In the genomic region with DNA sequence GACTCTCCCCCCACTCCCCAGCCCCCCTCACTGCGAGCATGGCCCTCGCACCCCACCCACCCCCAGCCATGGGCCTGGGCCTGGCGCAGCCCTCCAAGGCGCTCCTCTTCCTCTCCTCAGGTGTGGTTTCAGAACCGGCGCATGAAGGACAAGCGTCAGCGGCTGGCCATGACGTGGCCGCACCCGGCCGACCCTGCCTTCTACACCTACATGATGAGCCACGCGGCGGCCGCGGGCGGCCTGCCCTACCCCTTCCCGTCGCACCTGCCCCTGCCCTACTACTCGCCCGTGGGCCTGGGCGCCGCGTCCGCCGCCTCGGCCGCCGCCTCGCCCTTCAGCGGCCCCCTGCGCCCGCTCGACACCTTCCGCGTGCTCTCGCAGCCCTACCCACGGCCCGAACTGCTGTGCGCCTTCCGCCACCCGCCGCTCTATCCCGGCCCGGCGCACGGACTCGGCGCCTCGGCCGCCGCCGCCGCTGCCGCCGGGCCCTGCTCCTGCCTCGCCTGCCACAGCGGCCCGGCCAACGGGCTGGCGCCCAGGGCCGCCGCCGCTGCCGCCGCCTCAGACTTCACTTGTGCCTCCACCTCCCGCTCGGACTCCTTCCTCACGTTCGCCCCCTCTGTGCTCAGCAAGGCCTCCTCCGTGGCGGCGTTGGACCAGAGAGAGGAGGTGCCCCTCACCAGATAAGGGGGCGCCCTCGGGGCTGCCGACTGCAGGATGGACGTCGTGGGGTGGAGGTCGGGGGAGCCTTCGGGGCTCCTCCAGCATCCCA, we compare ENCODE assay signal across 11 mouse cellular contexts. TPM values are rescaled to one million over a fixed set of nuclear protein-coding genes. Genes with fewer than 3 reads are reported as not detected.
DNase-seq lines count a peak whose midpoint lies in the region; ATAC-seq lines count a peak whose summit lies in the region.
"Had no signal": no experiment of that assay in that cellular context is flagged by ENCODE, and none has a peak within 500 bp of the region (broad histone marks: within the 10 kb centered on the region; RNA-seq: fewer than 3 reads in every experiment).

No protein-coding gene starts in this region.

- peak overlapping the region; percentile 44 for H3K4me3 ChIP-seq in heart, embryonic 15.5 days
- H3K4me3 ChIP-seq in brown adipose tissue, adult 24 weeks (ENCODE audit: insufficient read depth, low read depth, low read length): peak overlapping the region; percentile 16; the same call in 1 of the 2 replicates
- H3K4me3 ChIP-seq in hindbrain, embryonic 14.5 days (replicated peaks; ENCODE audit: low read length): peak overlapping the region; percentile 25
- peak overlapping the region; percentile 15 for H3K4me3 ChIP-seq in midbrain, embryonic 15.5 days

- no peaks in the 10 kb centered on the region for H3K9me3 ChIP-seq in heart, embryonic 15.5 days (replicated peaks)
- H3K9me3 ChIP-seq in hindbrain, embryonic 14.5 days (ENCODE audit: control insufficient read depth, low read length): no peaks in the 10 kb centered on the region
- no peaks in the 10 kb centered on the region for H3K9me3 ChIP-seq in midbrain, embryonic 15.5 days

- no peaks in the 10 kb centered on the region for H3K36me3 ChIP-seq in heart, embryonic 15.5 days
- no peaks in the 10 kb centered on the region for H3K36me3 ChIP-seq in hindbrain, embryonic 14.5 days (replicated peaks; ENCODE audit: control insufficient read depth, insufficient read depth)
- H3K36me3 ChIP-seq in midbrain, embryonic 15.5 days (replicated peaks): no peaks in the 10 kb centered on the region

- 4% methylated on average over 81 of the region's 81 CpGs for WGBS in heart, embryonic 15.5 days
- 1% methylated on average over 56 of the region's 81 CpGs for WGBS in hindbrain, embryonic 14.5 days
- under 1% methylated on average over 79 of the region's 81 CpGs for WGBS in midbrain, embryonic 15.5 days

- H3K4me1 ChIP-seq in heart, embryonic 15.5 days (replicated peaks): peaks cover 21% of the 10 kb centered on the region
- no peaks in the 10 kb centered on the region for H3K4me1 ChIP-seq in brown adipose tissue, adult 24 weeks (ENCODE audit: control insufficient read depth, insufficient read depth, insufficient read length, low read length)
- 0 out of 2 replicates have a peak, but pooled peaks cover 3% of the 10 kb centered on the region for H3K4me1 ChIP-seq in hindbrain, embryonic 14.5 days (replicated peaks; ENCODE audit: control insufficient read depth, insufficient read depth, low read length)
- peaks cover 13% of the 10 kb centered on the region for H3K4me1 ChIP-seq in midbrain, embryonic 15.5 days

- H3K4me2 ChIP-seq in heart, embryonic 15.5 days: peak overlapping the region; percentile 66
- peak overlapping the region; percentile 45 for H3K4me2 ChIP-seq in hindbrain, embryonic 14.5 days (replicated peaks)
- peak overlapping the region; percentile 43 for H3K4me2 ChIP-seq in midbrain, embryonic 15.5 days

- ATAC-seq in heart, embryonic 15.5 days (replicated peaks; ENCODE audit: insufficient number of reproducible peaks, insufficient read depth, low FRiP score, low read depth): no peak
- ATAC-seq in hindbrain, embryonic 14.5 days (ENCODE audit: low FRiP score): no peak
- no peak for ATAC-seq in midbrain, embryonic 15.5 days (replicated peaks)
- ATAC-seq in CD4-positive, CD25-positive, alpha-beta regulatory T cell, adult 4 months: no peak

- peaks cover 97% of the 10 kb centered on the region for H3K27me3 ChIP-seq in heart, embryonic 15.5 days
- peaks cover 97% of the 10 kb centered on the region for H3K27me3 ChIP-seq in hindbrain, embryonic 14.5 days (ENCODE audit: control insufficient read depth, insufficient read depth, low read length)
- peaks cover 94% of the 10 kb centered on the region for H3K27me3 ChIP-seq in midbrain, embryonic 15.5 days (replicated peaks)

- peak overlapping the region; percentile 33; the same call in 1 of the 2 replicates for H3K9ac ChIP-seq in heart, embryonic 15.5 days
- H3K9ac ChIP-seq in hindbrain, embryonic 14.5 days: peak overlapping the region; percentile 32; the same call in 1 of the 2 replicates
- H3K9ac ChIP-seq in midbrain, embryonic 15.5 days: no peak overlapping the region

- DNase-seq in heart, adult 18-20 months: no peak
- no peak for DNase-seq in hindbrain, embryonic 14.5 days (ENCODE audit: low spot score)
- no peak for DNase-seq in ovary, postnatal 14 days (ENCODE audit: low spot score)
- DNase-seq in cerebellum, adult 18-20 months: no peak
- DNase-seq: cerebellum, adult 9-10 months; right cerebral cortex, postnatal 14 days had no signal

- no peak overlapping the region for H3K27ac ChIP-seq in heart, embryonic 15.5 days
- H3K27ac ChIP-seq in brown adipose tissue, adult 24 weeks (replicated peaks; ENCODE audit: low read depth, low read length): no peak overlapping the region
- H3K27ac ChIP-seq in hindbrain, embryonic 14.5 days: peak overlapping the region; percentile 61
- no peak overlapping the region for H3K27ac ChIP-seq in midbrain, embryonic 15.5 days

RNA-seq across cellular contexts. Expression of a gene that starts 3.3 kb away (rescaled TPM):
- polyA plus RNA-seq in heart, embryonic 15.5 days (2015; fragmentation: Nextera tagmentation; extraction: Ambion mirVana): 0.05 TPM in 1 of 2 replicates, not detected in the other
- total RNA-seq in heart, adult 18-20 months (2021): not detected
- not detected in 2 replicates for polyA plus RNA-seq in brown adipose tissue, adult 24 weeks (2012; ENCODE audit: insufficient read depth, insufficient read length, missing spikeins)
- 3.4 and 4.1 TPM in 2 replicates for polyA plus RNA-seq in hindbrain, embryonic 14.5 days (2014; fragmentation: Nextera tagmentation; extraction: Ambion mirVana)
- 0.97 and 1.6 TPM in 2 replicates for polyA plus RNA-seq in midbrain, embryonic 15.5 days (2015; fragmentation: Nextera tagmentation; extraction: Ambion mirVana)
- not detected for polyA plus RNA-seq in CD4-positive, CD25-positive, alpha-beta regulatory T cell, adult 4 months (2017; shearing (Covaris generic))
- polyA plus RNA-seq: large intestine, adult 2 months had no signal

RNA-seq across cellular contexts. Expression of a gene that starts 55.9 kb away (rescaled TPM):
- polyA plus RNA-seq in heart, embryonic 15.5 days (2015; fragmentation: Nextera tagmentation; extraction: Ambion mirVana): 0.09 TPM in 1 of 2 replicates, not detected in the other
- total RNA-seq in heart, adult 18-20 months (2021): not detected
- polyA plus RNA-seq in brown adipose tissue, adult 24 weeks (2012; ENCODE audit: insufficient read depth, insufficient read length, missing spikeins): not detected in 2 replicates
- not detected in 2 replicates for polyA plus RNA-seq in hindbrain, embryonic 14.5 days (2014; fragmentation: Nextera tagmentation; extraction: Ambion mirVana)
- polyA plus RNA-seq in midbrain, embryonic 15.5 days (2015; fragmentation: Nextera tagmentation; extraction: Ambion mirVana): not detected in 2 replicates
- polyA plus RNA-seq in CD4-positive, CD25-positive, alpha-beta regulatory T cell, adult 4 months (2017; shearing (Covaris generic)): not detected
- polyA plus RNA-seq: large intestine, adult 2 months had no signal
